Mouse (Mus musculus) cortical plate, adult 2 months (tissue): Measurements from ENCODE around the gene Pigz.

Experiments
- CTCF ChIP-seq: fragments of 200-500 bp; IDR thresholded peaks from 2 replicates; pipeline ENCODE4 v1.5.1; 2011; ENCODE audit warnings: mild to moderate bottlenecking, control low read depth, low read length; ENCODE audit not compliant: insufficient read depth; ENCODE audit errors: extremely low read depth
- POLR2A ChIP-seq: fragments of 200-500 bp; IDR thresholded peaks from 2 replicates; pipeline ENCODE4 v1.6.1; 2011; ENCODE audit warnings: mild to moderate bottlenecking, low read length, control low read depth; ENCODE audit not compliant: insufficient read depth; ENCODE audit errors: extremely low read depth

- no peak for TF ChIP-seq POLR2A
- TF ChIP-seq CTCF: no peak
Observed at GRCm38 (mm10) chr16:31906896-31907295, 26.8 kb upstream of the Pigz start.
